Mouse (Mus musculus) G1E (cell line): Measurements from ENCODE around the gene Zan. TPM values are rescaled to one million over a fixed set of nuclear protein-coding genes. Genes with fewer than 3 reads are reported as not detected.

Experiments
- ATAC-seq: 2 replicates; pipeline ENCODE4 v1.8.0; 2016; ENCODE audit warnings: mild to moderate bottlenecking; ENCODE audit not compliant: insufficient number of reproducible peaks, poor library complexity, low FRiP score, severe bottlenecking; ENCODE audit errors: extremely low read depth
- DNase-seq: peaks from one replicate; pipeline ENCODE4 v3.0.0; 2012; ENCODE audit warnings: low spot score
- H3K27me3 ChIP-seq: 2 replicates; pipeline ENCODE4 v1.6.1; 2012; ENCODE audit warnings: mild to moderate bottlenecking, low read length, inconsistent platforms; ENCODE audit not compliant: insufficient read depth
- H3K36me3 ChIP-seq: replicated peaks from 2 replicates; pipeline ENCODE3; 2012; ENCODE audit warnings: mild to moderate bottlenecking, inconsistent platforms
- H3K4me1 ChIP-seq: 2 replicates; pipeline ENCODE4 v1.6.1; 2012; ENCODE audit warnings: low read depth, low read length, inconsistent platforms, mixed read lengths; ENCODE audit not compliant: insufficient read depth
- H3K4me3 ChIP-seq: 2 replicates; pipeline ENCODE4 v1.5.1; 2012; ENCODE audit warnings: low read depth, mild to moderate bottlenecking, inconsistent platforms, low read length, moderate library complexity, mixed read lengths
- H3K9me3 ChIP-seq: replicated peaks from 2 replicates; pipeline ENCODE4 v1.6.1; 2012; ENCODE audit warnings: inconsistent platforms
- CTCF ChIP-seq: IDR thresholded peaks from 2 replicates; pipeline ENCODE4 v1.5.1; 2012; ENCODE audit warnings: low read depth, low read length, inconsistent platforms, mixed read lengths
- GATA1 ChIP-seq: IDR thresholded peaks from 2 replicates; pipeline ENCODE4 v1.6.1; 2012; ENCODE audit warnings: borderline replicate concordance, low read length, inconsistent platforms, mixed read lengths
- GATA2 ChIP-seq: IDR thresholded peaks from 2 replicates; pipeline ENCODE4 v1.6.1; 2012; ENCODE audit warnings: low read depth, low read length, inconsistent platforms, borderline replicate concordance
- POLR2AphosphoS5 ChIP-seq: IDR thresholded peaks from 2 replicates; pipeline ENCODE4 v1.6.1; 2012; ENCODE audit warnings: low read depth, low read length, inconsistent platforms; ENCODE audit not compliant: insufficient replicate concordance
- TAL1 ChIP-seq: conservative IDR thresholded peaks from 2 replicates; pipeline ENCODE4 v1.6.1; 2012; ENCODE audit warnings: low read depth, low read length, inconsistent platforms, mixed read lengths
- polyA plus RNA-seq: library from polyadenylated mRNA; stranded (reverse); fragments of >175 nt; gene quantifications from 2 replicates; pipeline ENCODE4 v1.2.3, GENCODE M21; 2012
- total RNA-seq, 2 experiments: library from RNA; stranded (forward) in 1 of 2; stranded (reverse) in 1 of 2; fragments of 200-1000 nt in 1 of 2; fragments of >200 nt in 1 of 2; fragmentation: Nextera tagmentation in 1 of 2; gene quantifications; 2 replicates each; pipeline ENCODE4 v1.2.3; 2014 to 2017

Zan gene
- total and polyA plus RNA-seq, 3 experiments: 0.02 to 0.22 TPM; not detected in 1

DNA sequence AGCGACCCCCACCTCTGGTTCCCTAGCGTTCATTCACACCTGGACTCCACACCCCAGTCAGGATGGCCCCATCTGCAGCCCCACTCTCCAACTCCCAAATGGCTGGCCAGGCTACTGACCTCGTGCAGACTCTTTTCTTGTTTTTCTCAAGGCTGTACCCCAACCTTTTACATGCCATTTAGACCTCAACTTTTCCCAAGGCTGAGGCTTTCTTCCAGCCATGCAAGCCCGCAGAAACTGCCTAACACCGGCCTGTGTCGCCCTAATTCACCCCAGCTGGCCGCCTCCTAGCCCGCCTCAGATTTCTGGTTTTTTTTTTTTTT is 125.8 kb downstream of the Zan start:
- Histone ChIP-seq H3K4me3 (no peak overlapping the region), H3K4me1 (peaks cover 1% of the 10 kb centered on the region), H3K27me3 (peaks cover 67% of the 10 kb centered on the region), H3K9me3 (no peaks in the 10 kb centered on the region), H3K36me3 (no peaks in the 10 kb centered on the region)
- ATAC-seq: no peak
- DNase-seq: no peak
- TF ChIP-seq CTCF: no peak
- TF ChIP-seq POLR2AphosphoS5: no peak
- no peak for TF ChIP-seq TAL1

DNA sequence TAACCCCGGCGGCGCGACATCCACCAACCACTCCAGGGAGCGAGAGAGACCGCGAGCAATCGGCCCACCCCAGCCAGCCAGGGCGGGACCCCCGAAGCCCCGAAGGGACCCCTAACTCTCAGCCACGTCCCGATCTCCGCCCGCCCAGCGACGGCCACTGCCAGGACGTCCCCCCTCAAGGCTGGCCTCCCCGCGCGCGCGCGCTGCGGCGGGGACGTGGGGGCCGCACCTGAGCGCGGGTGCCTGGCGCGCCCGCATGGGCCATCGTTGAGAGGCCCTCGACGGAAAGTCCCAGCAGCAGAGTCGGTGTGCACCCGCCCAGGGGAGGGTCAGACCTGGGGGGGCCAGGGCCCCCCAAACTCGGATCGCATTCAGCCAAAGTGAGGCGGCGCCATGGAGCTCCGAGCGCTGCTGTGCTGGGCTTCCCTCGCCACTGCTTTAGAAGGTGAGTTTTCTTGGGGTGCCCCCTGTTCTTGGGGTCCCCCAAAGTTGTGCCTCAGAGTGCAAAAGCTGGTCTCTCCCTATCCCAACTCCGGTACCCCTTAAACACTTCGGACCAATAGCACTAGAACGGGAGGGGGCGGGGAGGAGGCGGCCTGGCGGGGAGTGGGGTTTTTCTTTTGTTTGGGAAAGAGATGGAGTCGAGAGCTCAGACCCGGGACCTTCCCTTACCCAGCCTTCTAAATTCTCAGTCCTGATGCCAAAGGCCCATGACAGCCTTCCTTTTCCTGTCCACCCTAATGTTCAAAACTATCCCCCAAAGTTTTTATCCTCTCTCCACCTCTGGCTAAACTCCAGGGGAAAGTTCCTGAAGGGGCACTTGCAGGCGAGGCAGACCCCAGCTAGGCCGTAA is 126.4 kb downstream of the Zan start:
- DNase-seq (no peak), ATAC-seq (no peak)
- TF ChIP-seq CTCF: no peak
- no peak for TF ChIP-seq TAL1
- TF ChIP-seq POLR2AphosphoS5: no peak
- TF ChIP-seq GATA2: no peak
- H3K36me3 ChIP-seq: no peaks in the 10 kb centered on the region
- H3K4me1 ChIP-seq: peaks cover 4% of the 10 kb centered on the region
- peaks cover 67% of the 10 kb centered on the region for H3K27me3 ChIP-seq
- H3K9me3 ChIP-seq: no peaks in the 10 kb centered on the region
- peak overlapping the region; percentile 20; the same call in 1 of the 2 replicates for H3K4me3 ChIP-seq

DNA sequence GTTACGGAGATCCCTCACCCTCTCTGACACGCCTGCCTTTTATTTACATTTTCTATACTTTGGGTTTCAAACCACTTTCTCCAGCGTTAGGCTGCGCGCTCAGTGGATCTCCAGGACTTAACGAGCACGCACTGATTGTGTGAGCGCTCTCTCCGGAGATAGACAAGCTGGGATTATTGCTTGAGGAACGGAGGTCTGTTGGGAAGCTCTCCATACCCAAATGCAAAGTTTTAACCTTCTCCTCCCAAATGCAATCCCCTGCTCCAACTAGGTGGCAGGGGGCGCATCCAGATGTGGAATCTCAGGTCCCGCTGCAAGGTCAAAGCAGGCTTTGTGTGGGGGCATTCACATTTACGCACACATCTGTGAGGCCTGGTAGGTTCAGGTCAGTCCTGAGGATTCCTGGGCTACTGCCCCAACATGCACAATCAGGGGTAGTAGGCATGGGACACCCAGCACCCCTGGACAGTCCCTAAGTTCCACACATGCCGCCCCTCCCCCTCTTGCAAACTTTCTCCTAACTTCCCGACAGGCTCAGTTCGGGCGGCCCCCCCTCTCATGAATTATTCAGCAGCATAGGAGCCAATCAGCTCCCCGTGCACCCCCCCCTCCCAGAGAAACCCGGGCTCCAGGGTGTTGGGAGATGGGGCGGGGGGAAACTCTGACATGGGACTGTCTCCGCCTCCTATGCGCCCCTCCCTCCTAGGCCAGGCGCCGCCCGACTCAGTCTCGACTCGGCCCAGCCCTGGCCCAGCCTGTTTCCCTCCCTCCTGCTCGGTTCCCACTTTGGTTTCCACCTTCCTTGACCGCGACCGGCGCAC is 127.3 kb downstream of the Zan start, which contains the start of gene Ephb4:
Ephb4 (plus strand) TSS at position 726 of the 821 bp plus-strand sequence.
- TF ChIP-seq TAL1: no peak
- TF ChIP-seq GATA2: no peak
- no peak for TF ChIP-seq GATA1
- no peak for TF ChIP-seq CTCF
- TF ChIP-seq POLR2AphosphoS5: no peak
- peaks cover 71% of the 10 kb centered on the region for H3K27me3 ChIP-seq
- DNase-seq: no peak
- peaks cover 4% of the 10 kb centered on the region for H3K4me1 ChIP-seq
- no peaks in the 10 kb centered on the region for H3K36me3 ChIP-seq
- no peaks in the 10 kb centered on the region for H3K9me3 ChIP-seq
- no peak for ATAC-seq
- H3K4me3 ChIP-seq: peak within 1 kb of the TSS; percentile 20; the same call in 1 of the 2 replicates

- H3K36me3 ChIP-seq: no peaks in the 10 kb centered on the region
- ATAC-seq (no peak), DNase-seq (no peak)
- no peak overlapping the region for H3K4me3 ChIP-seq
- peaks cover 65% of the 10 kb centered on the region for H3K27me3 ChIP-seq
- TF ChIP-seq GATA1 (no peak), TAL1 (no peak), CTCF (no peak), POLR2AphosphoS5 (no peak), GATA2 (no peak)
- H3K9me3 ChIP-seq: no peaks in the 10 kb centered on the region
- H3K4me1 ChIP-seq: peaks cover 4% of the 10 kb centered on the region
Measured at GRCm38 (mm10) chr5:137348482-137349383, 128.1 kb downstream of the Zan start.

DNA sequence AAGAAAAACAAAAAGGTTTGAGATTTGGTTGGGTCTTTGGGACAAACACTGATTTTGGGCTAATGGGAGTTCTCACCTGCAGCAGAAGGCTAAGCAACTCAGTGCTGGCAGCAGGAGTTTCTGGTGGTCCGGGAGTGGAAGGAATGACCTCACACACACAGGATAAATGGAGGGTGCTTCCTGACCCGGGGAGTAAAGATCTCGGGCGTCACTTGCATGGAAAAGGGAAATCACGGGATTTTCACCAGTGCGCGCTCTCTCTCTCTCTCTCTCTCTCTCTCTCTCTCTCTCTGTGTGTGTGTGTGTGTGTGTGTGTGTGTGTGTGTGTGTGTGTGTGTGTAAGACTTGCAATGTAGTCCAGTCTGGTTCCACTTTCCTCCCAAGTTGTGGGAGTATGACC is 129.0 kb downstream of the Zan start:
- Histone ChIP-seq H3K9me3 (no peaks in the 10 kb centered on the region), H3K36me3 (no peaks in the 10 kb centered on the region), H3K4me1 (peaks cover 4% of the 10 kb centered on the region), H3K4me3 (no peak overlapping the region), H3K27me3 (peaks cover 61% of the 10 kb centered on the region)
- no peak for ATAC-seq
- TF ChIP-seq GATA2: no peak
- no peak for TF ChIP-seq GATA1
- TF ChIP-seq TAL1: no peak
- TF ChIP-seq CTCF: no peak
- TF ChIP-seq POLR2AphosphoS5: no peak
- DNase-seq: no peak
